Mouse (Mus musculus): ENCODE measurements around the gene Slc35e3. TPM values are rescaled to one million over a fixed set of nuclear protein-coding genes. Genes with fewer than 3 reads are reported as not detected.

Slc35e3 gene
- polyA plus RNA-seq, 1 experiment from 2014 or later: 22.4 TPM

DNA sequence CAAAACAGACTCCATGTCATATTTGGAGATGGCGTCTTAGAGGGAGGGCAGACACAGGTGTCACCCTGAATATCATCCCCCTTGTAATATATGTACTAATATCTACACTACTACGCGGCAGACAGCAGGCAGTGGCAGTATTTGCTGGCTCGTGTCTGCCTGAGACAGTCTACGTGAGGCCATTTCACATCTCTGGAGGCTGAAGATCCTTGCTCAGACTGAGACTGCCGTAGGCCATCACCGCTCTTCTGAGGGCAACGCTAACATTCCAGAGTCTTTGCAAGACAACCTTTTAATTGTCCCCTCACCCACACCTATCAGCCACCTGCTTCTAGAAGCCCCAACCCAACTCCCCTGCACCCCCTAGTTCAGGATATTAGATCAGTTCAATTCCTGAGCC lies 32.7 kb downstream of the Slc35e3 start:
- no peaks in the 10 kb centered on the region for H3K9me3 ChIP-seq

DNA sequence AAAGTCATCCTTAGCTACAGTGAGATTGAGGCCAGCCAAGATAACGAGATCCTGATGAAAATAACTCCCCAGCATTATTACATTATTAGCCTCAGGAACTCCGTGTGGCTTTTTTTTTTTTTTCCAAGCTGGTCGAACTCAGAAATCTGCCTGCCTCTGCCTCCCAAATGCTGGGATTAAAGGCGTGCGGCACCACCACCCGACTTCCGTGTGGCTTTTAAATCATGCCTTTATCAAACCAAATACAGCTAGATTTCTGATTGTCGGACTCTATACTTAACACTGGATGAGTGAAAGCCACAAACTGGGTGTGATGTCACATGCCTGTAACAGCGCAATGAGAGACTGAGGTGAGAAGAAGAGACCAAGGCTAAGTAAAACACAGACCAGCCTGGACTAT lies 33.3 kb downstream of the Slc35e3 start:
- Histone ChIP-seq H3K4me1 (peaks cover 37% of the 10 kb centered on the region), H3K27me3 (ENCODE audit: poor library complexity, severe bottlenecking) (no peaks in the 10 kb centered on the region), H3K4me3 (no peak overlapping the region), H3K9me3 (no peaks in the 10 kb centered on the region), H3K27ac (no peak overlapping the region), H3K36me3 (replicated peaks) (peaks cover 15% of the 10 kb centered on the region)
- 89% methylated on average over 9 of the region's 9 CpGs for WGBS
- DNase-seq (ENCODE audit: extremely low spot score, low spot score): no peak

More for the DNA sequence above, 32.7 kb downstream of the Slc35e3 start:
- H3K36me3 ChIP-seq (replicated peaks): peaks cover 9% of the 10 kb centered on the region
- H3K27me3 ChIP-seq (ENCODE audit: poor library complexity, severe bottlenecking): no peaks in the 10 kb centered on the region
- H3K4me1 ChIP-seq: peaks cover 43% of the 10 kb centered on the region
- H3K4me3 ChIP-seq: no peak overlapping the region
- WGBS: 89% methylated on average over 8 of the region's 8 CpGs
- no peak overlapping the region for H3K27ac ChIP-seq
- DNase-seq (ENCODE audit: extremely low spot score, low spot score): no peak

- 92% methylated on average over 9 of the region's 9 CpGs for WGBS
- H3K27ac ChIP-seq: no peak overlapping the region
- no peak overlapping the region for H3K4me3 ChIP-seq
- no peaks in the 10 kb centered on the region for H3K27me3 ChIP-seq (ENCODE audit: poor library complexity, severe bottlenecking)
- H3K4me1 ChIP-seq: peaks cover 31% of the 10 kb centered on the region
- H3K36me3 ChIP-seq (replicated peaks): peaks cover 21% of the 10 kb centered on the region
- DNase-seq (ENCODE audit: extremely low spot score, low spot score): no peak
- no peaks in the 10 kb centered on the region for H3K9me3 ChIP-seq
These were observed 33.9 kb downstream of the Slc35e3 start for GRCm38 (mm10) chr10:117712191-117712754.

DNA sequence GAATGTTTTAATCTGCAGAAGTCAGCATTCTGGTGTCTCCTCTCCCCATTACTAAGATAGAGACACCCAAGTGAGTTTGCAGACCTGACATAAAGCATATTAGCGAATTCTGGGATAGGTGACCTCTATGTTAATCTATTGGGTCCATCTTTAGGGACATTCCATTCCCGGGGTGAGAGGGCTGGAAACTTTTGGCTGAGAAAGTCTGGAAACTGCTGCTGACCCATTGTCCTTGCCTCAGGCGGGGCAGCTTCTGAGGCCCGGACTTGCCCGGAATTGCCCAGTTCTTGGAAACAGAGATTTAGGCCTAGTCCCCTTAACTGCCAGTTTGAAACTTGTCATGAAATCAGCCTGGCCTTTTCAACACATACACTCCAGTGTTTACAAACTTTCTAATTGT lies 34.8 kb downstream of the Slc35e3 start:
- Histone ChIP-seq H3K27me3 (ENCODE audit: poor library complexity, severe bottlenecking) (no peaks in the 10 kb centered on the region), H3K4me3 (peak overlapping the region; percentile 89), H3K9me3 (no peaks in the 10 kb centered on the region), H3K27ac (peak overlapping the region; percentile 100), H3K4me1 (peaks cover 24% of the 10 kb centered on the region), H3K36me3 (replicated peaks) (peaks cover 30% of the 10 kb centered on the region)
- no peak for DNase-seq (ENCODE audit: extremely low spot score, low spot score)
- 77% methylated on average over 5 of the region's 5 CpGs for WGBS

DNA sequence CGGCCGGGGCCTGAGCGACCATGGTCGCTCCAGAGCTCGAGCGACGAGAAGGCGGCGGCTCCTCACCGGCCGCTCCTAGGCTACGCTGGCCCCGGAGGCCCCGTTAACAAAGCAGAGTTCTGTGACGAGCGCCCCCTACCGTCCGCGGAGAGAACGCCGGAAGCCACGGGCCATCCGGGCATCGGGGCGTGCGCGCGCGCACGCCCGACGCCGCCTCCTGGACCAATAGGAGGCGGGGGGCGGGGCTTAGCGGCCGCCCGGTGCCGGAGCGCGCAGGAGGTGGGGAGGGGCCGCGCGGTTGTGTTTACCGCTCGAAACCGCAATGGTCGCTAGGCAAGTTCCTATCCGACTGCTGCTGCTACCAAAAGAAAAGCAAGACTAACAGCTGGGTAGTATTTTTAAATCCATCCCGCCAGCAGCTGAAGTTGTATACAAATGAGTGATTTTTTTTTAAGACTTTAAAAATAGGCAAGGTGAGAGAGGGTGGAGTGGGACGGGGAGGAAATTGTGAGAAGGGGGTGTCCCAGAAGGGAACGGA lies 35.5 kb downstream of the Slc35e3 start, which contains the start of gene Mdm2:
Gene Mdm2 (minus strand): TSS at position 155 of the 538 bp plus-strand sequence.
- Histone ChIP-seq H3K27ac (peak within 1 kb of the TSS; percentile 100), H3K27me3 (ENCODE audit: poor library complexity, severe bottlenecking) (no peaks in the 10 kb centered on the region), H3K9me3 (no peaks in the 10 kb centered on the region), H3K36me3 (replicated peaks) (peaks cover 37% of the 10 kb centered on the region), H3K4me3 (peak within 1 kb of the TSS; percentile 89), H3K4me1 (peaks cover 19% of the 10 kb centered on the region)
- peak; percentile 96 for DNase-seq (ENCODE audit: extremely low spot score, low spot score)
- under 1% methylated on average over 52 of the region's 52 CpGs for WGBS

GRCm38 (mm10) chr10:117709930-117710603 lies 36.1 kb downstream of the Slc35e3 start:
- no peaks in the 10 kb centered on the region for H3K9me3 ChIP-seq
- under 1% methylated on average over 67 of the region's 71 CpGs for WGBS
- peaks cover 19% of the 10 kb centered on the region for H3K4me1 ChIP-seq
- DNase-seq (ENCODE audit: extremely low spot score, low spot score): peak; percentile 82
- H3K36me3 ChIP-seq (replicated peaks): peaks cover 43% of the 10 kb centered on the region
- peak overlapping the region; percentile 100 for H3K27ac ChIP-seq
- H3K4me3 ChIP-seq: peak overlapping the region; percentile 89
- H3K27me3 ChIP-seq (ENCODE audit: poor library complexity, severe bottlenecking): no peaks in the 10 kb centered on the region

- H3K27ac ChIP-seq: peak overlapping the region; percentile 100; the same call in 1 of the 2 replicates
- H3K36me3 ChIP-seq (replicated peaks): peaks cover 50% of the 10 kb centered on the region
- DNase-seq (ENCODE audit: extremely low spot score, low spot score): no peak
- H3K27me3 ChIP-seq (ENCODE audit: poor library complexity, severe bottlenecking): no peaks in the 10 kb centered on the region
- no peaks in the 10 kb centered on the region for H3K9me3 ChIP-seq
- peak overlapping the region; percentile 89 for H3K4me3 ChIP-seq
- 62% methylated on average over 12 of the region's 12 CpGs for WGBS
- peaks cover 19% of the 10 kb centered on the region for H3K4me1 ChIP-seq
These were observed 36.8 kb downstream of the Slc35e3 start for GRCm38 (mm10) chr10:117709326-117709830.

DNA sequence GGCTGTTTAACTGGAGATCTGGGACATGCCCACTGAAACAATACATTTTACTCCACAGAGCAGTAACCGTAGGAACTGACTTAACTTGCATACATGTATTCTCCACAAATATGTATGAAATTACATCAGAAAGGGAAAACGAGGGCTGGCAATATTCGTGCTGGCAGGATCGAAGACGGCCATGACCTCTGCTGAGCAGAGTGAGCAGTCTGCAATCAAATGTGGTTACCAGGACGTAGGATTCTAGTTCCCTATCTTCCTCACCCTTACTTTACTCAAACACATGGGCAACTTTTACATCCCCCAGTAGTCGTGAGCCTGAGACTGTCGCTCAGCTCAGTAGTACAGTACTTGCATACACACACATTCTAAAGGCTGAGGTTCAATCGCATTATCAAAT lies 37.3 kb downstream of the Slc35e3 start:
- peaks cover 56% of the 10 kb centered on the region for H3K36me3 ChIP-seq (replicated peaks)
- H3K27ac ChIP-seq: no peak overlapping the region
- H3K4me1 ChIP-seq: peaks cover 19% of the 10 kb centered on the region
- DNase-seq (ENCODE audit: extremely low spot score, low spot score): no peak
- 92% methylated on average over 9 of the region's 9 CpGs for WGBS
- peak overlapping the region; percentile 89 for H3K4me3 ChIP-seq
- no peaks in the 10 kb centered on the region for H3K9me3 ChIP-seq
- H3K27me3 ChIP-seq (ENCODE audit: poor library complexity, severe bottlenecking): no peaks in the 10 kb centered on the region

DNA sequence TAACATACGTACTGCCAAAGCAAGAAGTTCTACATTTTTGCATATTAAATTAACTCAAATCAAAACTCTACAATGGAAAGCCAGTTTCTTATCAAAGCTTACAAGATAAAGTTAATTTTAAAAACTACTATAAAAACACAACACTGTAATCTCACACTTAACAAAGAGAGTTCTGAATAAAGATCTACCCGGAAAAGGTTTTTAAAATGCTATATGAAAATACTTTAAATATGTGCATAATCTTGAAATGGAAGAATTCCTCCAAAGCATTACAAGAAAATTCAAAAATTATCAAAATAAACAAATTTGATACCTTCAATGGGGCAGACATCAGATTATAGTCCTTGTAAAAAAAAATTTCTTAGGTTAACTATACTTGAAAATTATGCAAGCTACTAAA lies 37.8 kb downstream of the Slc35e3 start:
- 94% methylated on average over 2 of the region's 2 CpGs for WGBS
- no peak for DNase-seq (ENCODE audit: extremely low spot score, low spot score)
- Histone ChIP-seq H3K4me1 (peaks cover 19% of the 10 kb centered on the region), H3K36me3 (replicated peaks) (peaks cover 60% of the 10 kb centered on the region), H3K4me3 (no peak overlapping the region), H3K9me3 (no peaks in the 10 kb centered on the region), H3K27me3 (ENCODE audit: poor library complexity, severe bottlenecking) (no peaks in the 10 kb centered on the region), H3K27ac (no peak overlapping the region)

- Histone ChIP-seq H3K9me3 (no peaks in the 10 kb centered on the region), H3K27ac (no peak overlapping the region), H3K36me3 (replicated peaks) (peaks cover 71% of the 10 kb centered on the region), H3K27me3 (ENCODE audit: poor library complexity, severe bottlenecking) (no peaks in the 10 kb centered on the region), H3K4me3 (no peak overlapping the region), H3K4me1 (peaks cover 19% of the 10 kb centered on the region)
- 92% methylated on average over 2 of the region's 2 CpGs for WGBS
- DNase-seq (ENCODE audit: extremely low spot score, low spot score): no peak
These were observed 38.9 kb downstream of the Slc35e3 start for GRCm38 (mm10) chr10:117707114-117707838.

GRCm38 (mm10) chr10:117706440-117706839 lies 39.7 kb downstream of the Slc35e3 start:
- no peak for DNase-seq (ENCODE audit: extremely low spot score, low spot score)

GRCm38 (mm10) chr10:117705806-117706205 lies 40.4 kb downstream of the Slc35e3 start:
- H3K27ac ChIP-seq: no peak overlapping the region
- no peaks in the 10 kb centered on the region for H3K9me3 ChIP-seq
- peaks cover 10% of the 10 kb centered on the region for H3K4me1 ChIP-seq
- no peak overlapping the region for H3K4me3 ChIP-seq
- H3K27me3 ChIP-seq (ENCODE audit: poor library complexity, severe bottlenecking): no peaks in the 10 kb centered on the region
- peaks cover 86% of the 10 kb centered on the region for H3K36me3 ChIP-seq (replicated peaks)
- no peak for DNase-seq (ENCODE audit: extremely low spot score, low spot score)

More at GRCm38 (mm10) chr10:117706440-117706839, 39.7 kb downstream of the Slc35e3 start:
- Histone ChIP-seq H3K4me1 (peaks cover 15% of the 10 kb centered on the region), H3K27me3 (ENCODE audit: poor library complexity, severe bottlenecking) (no peaks in the 10 kb centered on the region), H3K36me3 (replicated peaks) (peaks cover 80% of the 10 kb centered on the region), H3K4me3 (no peak overlapping the region), H3K9me3 (no peaks in the 10 kb centered on the region), H3K27ac (no peak overlapping the region)
- 94% methylated on average over 6 of the region's 6 CpGs for WGBS

All from forebrain, embryonic 10.5 days (tissue).